In the genomic region with DNA sequence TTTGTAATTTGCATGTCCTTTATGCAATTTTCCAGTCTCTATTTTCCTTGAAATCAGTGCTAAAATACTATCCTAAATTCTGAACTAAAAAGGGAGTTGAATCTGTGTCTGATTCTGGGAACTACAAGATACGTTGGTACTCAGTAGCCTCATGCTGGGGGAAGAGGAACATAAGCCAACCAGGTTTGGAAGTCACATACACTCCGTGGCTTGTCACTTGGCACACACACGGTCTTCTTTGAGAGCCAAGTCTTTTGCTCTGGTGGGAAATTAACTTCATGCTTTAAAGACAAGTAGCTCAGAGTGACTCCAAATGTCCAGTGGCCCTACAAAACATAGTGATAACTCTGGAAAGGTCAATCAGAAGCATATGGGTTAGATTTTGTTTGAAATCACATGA, we compare ENCODE assay signal across 12 mouse cellular contexts.
"Had no signal": no experiment of that assay in that cellular context is flagged by ENCODE, and none has a peak within 500 bp of the region (broad histone marks: within the 10 kb centered on the region; RNA-seq: fewer than 3 reads in every experiment).

No protein-coding gene starts in this region.

- DNase-seq: retina, postnatal 1 day; right cerebral cortex, adult 18-20 months; right cerebral cortex, postnatal 14 days; right cerebral cortex, postnatal 25 days; right cerebral cortex, postnatal 4 days; spleen, adult 18-20 months; thymus, adult 18-20 months; thymus, adult 2 months; thymus, postnatal 14 days; thymus, postnatal 25 days; thymus, postnatal 36 days; thymus, postnatal 4 days had no signal
